Mouse (Mus musculus): ENCODE measurements around the gene Ccdc163.
"Not testable (repeated sequence)": the region's sequence is repeated elsewhere in the genome, so short reads cannot be mapped to it uniquely, and the experiment has no call there.

Ccdc163 gene

GRCm38 (mm10) chr4:116708201-116708764 lies at the start of gene Ccdc163, which contains the start of gene Mmachc:
Gene Ccdc163 (plus strand): TSS chr4:116708509.
Gene Mmachc (minus strand): TSS chr4:116708406.
- peak; percentile 94 for DNase-seq (ENCODE audit: low read depth)

- DNase-seq (ENCODE audit: low read depth) = no peak
Measured at GRCm38 (mm10) chr4:116659474-116659873, 48.8 kb upstream of the Ccdc163 start.

GRCm38 (mm10) chr4:116659916-116660315 lies 48.4 kb upstream of the Ccdc163 start:
- DNase-seq (ENCODE audit: low read depth) = not testable (repeated sequence)

GRCm38 (mm10) chr4:116660829-116661228 lies 47.5 kb upstream of the Ccdc163 start:
- DNase-seq (ENCODE audit: low read depth) = no peak

GRCm38 (mm10) chr4:116661998-116662397 lies 46.3 kb upstream of the Ccdc163 start:
- DNase-seq (ENCODE audit: low read depth) = no peak

GRCm38 (mm10) chr4:116666625-116667024 lies 41.7 kb upstream of the Ccdc163 start:
- DNase-seq (ENCODE audit: low read depth) = no peak

- DNase-seq (ENCODE audit: low read depth) = no peak
Measured at GRCm38 (mm10) chr4:116668145-116668544, 40.2 kb upstream of the Ccdc163 start.

GRCm38 (mm10) chr4:116669291-116669690 lies 39.0 kb upstream of the Ccdc163 start:
- DNase-seq (ENCODE audit: low read depth) = no peak

- DNase-seq (ENCODE audit: low read depth) = no peak
Measured at GRCm38 (mm10) chr4:116672785-116673184, 35.5 kb upstream of the Ccdc163 start.

- DNase-seq (ENCODE audit: low read depth) = not testable (repeated sequence)
Measured at GRCm38 (mm10) chr4:116674761-116675160, 33.5 kb upstream of the Ccdc163 start.

- no peak for DNase-seq (ENCODE audit: low read depth)
Measured at GRCm38 (mm10) chr4:116676027-116676426, 32.3 kb upstream of the Ccdc163 start.

GRCm38 (mm10) chr4:116677808-116678207 lies 30.5 kb upstream of the Ccdc163 start:
- no peak for DNase-seq (ENCODE audit: low read depth)

GRCm38 (mm10) chr4:116679141-116679540 lies 29.2 kb upstream of the Ccdc163 start:
- DNase-seq (ENCODE audit: low read depth) = no peak

- DNase-seq (ENCODE audit: low read depth) = not testable (repeated sequence)
Measured at GRCm38 (mm10) chr4:116680521-116680920, 27.8 kb upstream of the Ccdc163 start.

- no peak for DNase-seq (ENCODE audit: low read depth)
Measured at GRCm38 (mm10) chr4:116683957-116684356, 24.4 kb upstream of the Ccdc163 start.

- DNase-seq (ENCODE audit: low read depth) = no peak
Measured at GRCm38 (mm10) chr4:116684665-116685064, 23.6 kb upstream of the Ccdc163 start.

GRCm38 (mm10) chr4:116685402-116686061 lies 22.8 kb upstream of the Ccdc163 start, which contains the start of gene Prdx1:
Gene Prdx1 (plus strand): TSS chr4:116685544.
- DNase-seq (ENCODE audit: low read depth) = peak; percentile 96

- DNase-seq (ENCODE audit: low read depth) = no peak
Measured at GRCm38 (mm10) chr4:116687041-116687440, 21.3 kb upstream of the Ccdc163 start.

- DNase-seq (ENCODE audit: low read depth) = no peak
Measured at GRCm38 (mm10) chr4:116689309-116689876, 18.9 kb upstream of the Ccdc163 start.

- DNase-seq (ENCODE audit: low read depth) = no peak
Measured at GRCm38 (mm10) chr4:116692146-116692545, 16.2 kb upstream of the Ccdc163 start.

- no peak for DNase-seq (ENCODE audit: low read depth)
Measured at GRCm38 (mm10) chr4:116693785-116694184, 14.5 kb upstream of the Ccdc163 start.

- no peak for DNase-seq (ENCODE audit: low read depth)
Measured at GRCm38 (mm10) chr4:116698693-116699342, 9.5 kb upstream of the Ccdc163 start.

- DNase-seq (ENCODE audit: low read depth) = no peak
Measured at GRCm38 (mm10) chr4:116700964-116701363, 7.3 kb upstream of the Ccdc163 start.
